Mouse (Mus musculus): ENCODE measurements around the gene Tyw5.

The Tyw5 gene

GRCm38 (mm10) chr1:57406187-57407151, at the start of gene Tyw5, which contains the start of gene Maip1:
Gene Tyw5 (minus strand): TSS chr1:57407101.
Gene Maip1 (plus strand): TSS chr1:57406328.
- in situ Hi-C loops (cut with MboI, MseI) = no loop called here

- in situ Hi-C loops (cut with MboI, MseI) = no loop called here
These were observed 43.3 kb upstream of the Tyw5 start for GRCm38 (mm10) chr1:57450241-57450640.

DNA sequence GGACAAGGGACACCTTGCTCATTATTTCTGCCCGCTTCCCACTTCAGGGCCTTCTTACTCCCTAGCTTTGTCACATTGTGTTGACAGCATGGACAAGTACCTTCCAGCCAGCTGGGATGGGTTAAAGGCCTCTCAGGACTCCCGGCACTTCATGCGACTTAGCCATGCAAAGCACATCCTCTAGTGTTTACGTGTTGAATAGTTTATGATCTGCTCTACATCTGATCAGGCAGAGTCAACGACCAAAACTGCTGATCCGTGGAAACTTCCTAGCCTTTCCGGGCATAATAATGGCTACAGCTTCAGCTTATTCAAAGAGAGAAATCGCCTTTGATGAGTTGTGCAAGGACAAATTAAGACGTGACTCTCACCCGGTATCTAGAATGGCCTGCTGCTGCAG, 38.8 kb upstream of the Tyw5 start:
- in situ Hi-C loops (cut with MboI, MseI) = no loop called here

DNA sequence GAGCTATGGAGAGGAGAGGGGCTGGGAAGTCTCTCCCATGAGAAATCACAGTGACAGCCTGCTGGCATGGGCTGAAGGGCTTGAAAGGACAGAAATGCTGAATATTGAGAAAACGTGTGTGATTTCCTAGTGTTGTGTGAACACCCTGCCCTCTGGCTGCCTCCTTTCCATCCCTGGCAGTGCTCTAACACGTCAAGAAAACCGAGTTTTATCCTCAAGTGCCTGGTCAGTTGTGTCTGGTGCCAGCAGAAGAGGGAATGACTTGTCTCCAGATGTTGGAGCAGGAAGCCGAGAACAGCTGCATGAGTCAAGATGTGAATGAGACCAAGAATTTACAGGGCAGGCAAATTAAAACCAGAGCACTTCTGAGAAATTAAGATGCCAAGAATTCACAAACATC, 33.9 kb upstream of the Tyw5 start:
- in situ Hi-C loops (cut with MboI, MseI) = loop anchor here (5.0 kb wide), 1 partner anchor 842 kb away; no protein-coding TSS in a partner anchor

DNA sequence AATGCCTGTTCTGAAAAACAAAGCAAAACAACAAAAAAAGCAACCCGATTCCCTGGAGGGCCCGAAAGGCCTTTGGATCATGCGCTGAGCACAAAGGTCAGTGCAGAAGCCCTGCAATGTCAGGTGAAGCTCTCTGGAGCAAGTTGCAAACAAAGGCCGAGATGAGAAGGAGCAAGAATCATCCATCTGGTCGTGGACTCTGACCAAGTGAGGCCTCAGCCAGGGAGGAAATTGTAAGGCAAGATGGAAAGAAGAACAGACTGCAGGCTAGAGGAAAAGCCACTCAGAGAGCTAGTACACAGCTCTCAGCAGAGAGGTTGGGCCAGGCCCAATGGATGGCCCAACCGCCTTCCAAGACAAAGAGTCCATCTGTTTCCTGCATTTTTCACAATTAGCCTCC, 32.1 kb upstream of the Tyw5 start:
- in situ Hi-C loops (cut with MboI, MseI) = no loop called here

DNA sequence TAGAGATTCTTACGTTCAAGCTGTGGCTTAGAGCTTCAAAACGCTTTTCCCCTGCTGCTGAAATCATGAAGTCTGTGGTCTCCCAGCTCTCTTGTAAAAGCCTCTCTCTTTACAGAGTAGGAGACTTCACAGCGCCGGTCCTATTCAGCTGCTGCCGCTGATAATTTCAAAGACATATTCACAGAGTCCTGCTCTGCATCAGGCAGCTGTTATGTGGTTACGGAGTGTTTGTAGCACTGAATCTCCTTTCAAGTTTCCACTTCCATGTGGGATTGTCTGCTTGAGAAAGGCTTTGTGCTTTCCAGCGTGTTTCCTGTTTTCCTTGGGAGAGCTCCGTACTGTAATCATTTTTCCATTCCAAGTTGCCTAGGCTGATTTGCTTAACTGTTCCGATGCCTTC, 30.1 kb upstream of the Tyw5 start:
- in situ Hi-C loops (cut with MboI, MseI) = no loop called here

GRCm38 (mm10) chr1:57436408-57436807, 29.5 kb upstream of the Tyw5 start:
- in situ Hi-C loops (cut with MboI, MseI) = no loop called here

DNA sequence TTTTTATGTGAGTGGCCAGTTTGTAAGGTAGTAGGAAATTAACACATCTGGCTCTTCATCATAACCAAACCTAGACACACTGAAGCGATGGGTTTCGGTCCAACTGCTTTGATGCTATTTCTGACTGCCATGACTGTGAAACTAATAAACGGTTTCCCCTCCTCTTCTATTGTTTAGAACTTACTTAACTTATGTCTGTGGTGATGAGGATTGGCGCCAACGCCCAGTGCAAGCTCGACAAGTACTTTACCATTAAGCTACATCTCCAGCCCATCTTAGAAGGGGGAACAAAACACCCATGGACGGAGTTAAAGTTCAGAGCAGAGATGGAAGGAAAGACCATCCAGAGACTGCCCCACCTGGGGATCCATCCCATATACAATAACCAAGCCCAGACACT, 26.2 kb upstream of the Tyw5 start:
- in situ Hi-C loops (cut with MboI, MseI) = no loop called here

GRCm38 (mm10) chr1:57429786-57430483, 23.0 kb upstream of the Tyw5 start:
- in situ Hi-C loops (cut with MboI, MseI) = loop anchor here (10.0 kb wide), 1 partner anchor 525 kb away; no protein-coding TSS in a partner anchor

DNA sequence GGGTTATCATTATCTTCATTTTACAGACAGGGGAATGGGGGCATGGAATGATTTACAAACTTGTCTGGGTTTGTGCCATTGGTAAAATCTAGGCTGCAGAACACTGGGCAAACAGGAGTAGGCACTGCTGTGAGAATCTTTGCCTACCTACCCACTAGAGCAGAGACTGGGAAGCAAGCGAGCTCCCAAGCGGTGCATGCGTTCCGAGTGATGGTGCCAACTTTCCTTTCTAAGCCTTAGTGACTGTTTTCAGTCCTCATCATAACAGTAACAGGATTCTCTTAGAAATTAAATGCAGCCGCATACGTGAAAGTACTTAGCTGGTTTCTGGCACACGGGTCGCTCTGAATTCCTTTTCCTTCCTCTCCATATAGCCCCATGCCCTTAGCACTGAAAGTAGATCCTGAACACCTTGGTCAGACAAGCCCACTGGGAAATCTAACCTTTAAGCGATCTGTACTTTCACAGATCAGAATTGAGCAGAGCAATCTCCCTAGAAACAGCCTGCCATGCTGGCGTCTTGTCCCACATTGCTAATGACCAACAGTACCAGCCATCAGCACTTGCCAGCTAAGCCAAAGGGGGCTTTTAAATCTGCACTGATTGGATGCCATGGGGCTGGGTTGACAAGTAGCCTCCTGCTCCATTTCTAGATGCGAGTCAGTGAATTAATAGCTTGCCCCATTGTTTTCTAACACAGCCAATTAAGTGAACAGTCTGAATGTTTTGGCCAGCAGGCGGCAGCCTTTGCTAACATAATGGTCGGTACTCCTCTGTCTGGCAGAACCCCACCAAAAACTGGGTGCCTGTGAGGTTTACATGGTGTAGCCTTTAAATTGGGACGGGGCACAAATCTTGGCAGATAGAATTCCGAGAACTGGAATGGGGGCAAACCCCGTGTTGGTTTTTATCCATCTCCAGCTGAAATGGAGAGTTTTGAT, 21.7 kb upstream of the Tyw5 start:
- in situ Hi-C loops (cut with MboI, MseI) = loop anchor here (10.0 kb wide), 1 partner anchor 526 kb away; no protein-coding TSS in a partner anchor

DNA sequence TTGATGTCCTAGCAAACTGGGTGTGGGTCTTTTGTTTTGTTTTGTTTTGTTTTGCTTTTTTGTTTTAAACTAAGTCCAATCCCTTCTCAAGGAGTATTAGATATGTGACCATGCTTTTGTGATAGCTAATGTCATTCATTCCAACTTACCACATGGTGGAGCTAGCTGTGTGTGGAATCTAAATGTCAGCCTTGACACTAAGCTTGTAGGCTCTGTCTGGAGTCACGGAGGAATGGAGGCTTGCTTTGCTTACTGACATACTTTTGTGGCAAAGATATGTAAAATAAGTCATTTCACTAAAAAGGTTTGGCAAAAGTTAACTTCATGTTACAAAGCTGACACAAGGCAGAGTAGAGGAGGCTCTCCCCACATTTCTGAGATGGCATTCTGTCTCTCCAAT, 16.8 kb upstream of the Tyw5 start:
- in situ Hi-C loops (cut with MboI, MseI) = loop anchor here (5.0 to 10.0 kb wide), 2 partner anchors 531 to 614 kb away; no protein-coding TSS in a partner anchor

GRCm38 (mm10) chr1:57413397-57413796, 6.5 kb upstream of the Tyw5 start:
- in situ Hi-C loops (cut with MboI, MseI) = no loop called here

- in situ Hi-C loops (cut with MboI, MseI) = no loop called here
These were observed 2.1 kb upstream of the Tyw5 start for GRCm38 (mm10) chr1:57408994-57409393.

DNA sequence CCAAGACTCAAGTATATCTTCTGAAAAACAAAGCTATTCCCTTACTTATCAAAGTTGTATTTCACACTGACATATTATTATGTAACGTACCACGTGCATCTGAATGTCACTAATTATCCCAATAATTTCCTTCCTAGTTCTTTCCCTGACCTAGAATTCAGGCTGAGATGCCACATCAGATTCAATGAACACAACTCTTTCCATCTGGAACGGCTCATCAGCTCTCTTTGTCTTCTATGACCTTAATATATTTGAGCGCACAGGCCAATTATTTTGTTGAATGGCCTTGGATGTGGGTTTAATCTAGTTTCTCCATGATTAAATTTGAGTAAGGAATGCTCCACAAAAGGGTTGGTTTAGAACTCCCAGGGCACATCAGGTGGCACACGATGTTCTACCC, 4.8 kb downstream of the Tyw5 start:
- in situ Hi-C loops (cut with MboI, MseI) = no loop called here

- in situ Hi-C loops (cut with MboI, MseI) = no loop called here
These were observed 6.0 kb downstream of the Tyw5 start for GRCm38 (mm10) chr1:57400877-57401276.

GRCm38 (mm10) chr1:57400321-57400720, 6.6 kb downstream of the Tyw5 start:
- in situ Hi-C loops (cut with MboI, MseI) = no loop called here

DNA sequence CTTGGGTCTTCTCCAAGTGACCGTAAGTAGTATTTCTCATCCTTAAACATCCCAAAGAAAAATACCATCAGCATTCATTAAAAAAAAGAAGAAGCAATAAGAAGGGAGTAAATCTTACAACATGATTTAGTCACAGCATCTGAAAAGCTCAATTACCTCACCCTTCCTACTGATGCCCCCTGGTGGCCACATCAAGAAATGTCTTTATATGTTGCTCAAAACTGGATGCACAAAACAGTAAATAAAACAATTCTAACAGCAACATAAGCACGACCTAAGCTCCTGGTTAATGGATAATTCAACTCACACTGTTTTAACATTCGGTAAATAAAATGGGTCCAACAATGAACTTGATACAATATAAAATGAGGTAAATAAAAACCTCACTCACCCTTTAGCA, 12.8 kb downstream of the Tyw5 start:
- in situ Hi-C loops (cut with MboI, MseI) = no loop called here

DNA sequence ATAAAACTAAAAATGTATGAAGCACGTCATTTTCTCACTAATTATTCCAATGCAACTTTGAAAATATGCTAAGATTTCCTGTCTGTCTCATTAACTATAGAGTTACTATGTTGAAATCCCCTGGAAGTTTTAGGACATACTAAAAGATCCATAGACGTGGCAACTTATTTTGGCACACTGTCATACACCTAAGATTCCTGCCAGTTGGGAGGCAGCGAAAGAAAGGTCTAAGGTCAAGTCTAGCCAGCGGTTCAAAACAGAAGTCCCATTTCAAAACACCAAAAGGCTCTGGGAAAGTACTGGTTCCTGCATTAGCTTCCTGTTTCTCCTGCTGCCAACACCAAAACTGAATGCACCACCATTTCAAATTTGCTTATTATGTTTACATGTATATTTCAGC, 14.5 kb downstream of the Tyw5 start:
- in situ Hi-C loops (cut with MboI, MseI) = no loop called here

GRCm38 (mm10) chr1:57390993-57391790, 15.7 kb downstream of the Tyw5 start:
- in situ Hi-C loops (cut with MboI, MseI) = no loop called here

- in situ Hi-C loops (cut with MboI, MseI) = no loop called here
These were observed 18.3 kb downstream of the Tyw5 start for GRCm38 (mm10) chr1:57388402-57389155.

Data from T-helper 1 cell (primary cell).